Mouse (Mus musculus): ENCODE measurements around the gene Tmem140.

Tmem140 gene

DNA sequence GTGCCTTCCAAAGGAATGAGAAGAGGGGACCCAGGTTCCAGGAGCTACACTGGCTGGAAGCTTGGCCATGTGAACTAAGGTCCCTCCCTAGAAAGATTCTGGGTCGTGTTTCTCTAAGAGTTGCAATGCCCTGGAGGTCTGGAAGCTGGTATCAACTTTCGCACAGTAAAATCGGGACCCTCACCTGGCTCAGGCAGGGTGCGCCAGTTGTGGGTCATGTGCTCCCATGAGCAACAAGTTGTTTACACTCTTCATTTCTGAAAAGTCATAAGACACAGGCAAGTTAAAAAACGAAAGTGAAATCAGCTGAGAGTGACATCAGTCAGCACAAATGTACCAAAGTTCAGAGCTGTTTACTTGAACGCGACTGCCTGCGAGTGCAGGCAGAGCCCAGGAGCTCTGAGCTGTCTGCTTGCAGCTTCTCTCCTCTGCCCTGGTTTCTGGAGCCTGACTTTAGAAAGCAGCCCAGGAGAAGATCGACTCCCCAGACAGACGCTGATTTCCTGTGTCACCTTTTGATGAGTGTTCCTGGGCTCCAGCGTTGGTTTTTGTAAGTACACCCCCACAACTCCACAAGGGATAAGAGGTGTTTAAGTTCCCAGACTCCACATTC is at the start of gene Tmem140:
Gene Tmem140 (plus strand): TSS at position 356 of the 613 bp plus-strand sequence.
- no peak for DNase-seq (ENCODE audit: low spot score in 2 of 2)

- DNase-seq (ENCODE audit: low spot score in 2 of 2), result no peak
Measured at GRCm38 (mm10) chr6:34824406-34824805, 38.5 kb upstream of the Tmem140 start.

DNA sequence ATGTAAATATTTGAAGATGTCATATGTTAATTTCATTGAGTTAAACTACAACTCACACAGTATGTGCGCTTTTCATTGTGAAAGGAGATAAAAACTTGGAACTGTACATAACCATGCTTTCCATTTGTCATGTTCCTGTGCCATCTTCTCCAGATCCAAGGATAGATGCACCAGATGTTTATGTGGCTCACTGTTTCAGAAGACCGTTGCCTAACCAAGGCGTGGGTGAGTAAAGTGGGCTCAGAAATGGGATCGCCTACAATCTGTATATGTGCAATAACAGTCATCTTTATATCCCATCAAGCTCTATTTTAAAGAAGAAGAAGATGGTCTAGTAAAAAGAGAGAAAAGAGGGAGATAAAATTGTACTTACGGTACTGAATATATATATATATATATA is 30.6 kb upstream of the Tmem140 start:
- no peak for DNase-seq (ENCODE audit: low spot score in 2 of 2)

DNA sequence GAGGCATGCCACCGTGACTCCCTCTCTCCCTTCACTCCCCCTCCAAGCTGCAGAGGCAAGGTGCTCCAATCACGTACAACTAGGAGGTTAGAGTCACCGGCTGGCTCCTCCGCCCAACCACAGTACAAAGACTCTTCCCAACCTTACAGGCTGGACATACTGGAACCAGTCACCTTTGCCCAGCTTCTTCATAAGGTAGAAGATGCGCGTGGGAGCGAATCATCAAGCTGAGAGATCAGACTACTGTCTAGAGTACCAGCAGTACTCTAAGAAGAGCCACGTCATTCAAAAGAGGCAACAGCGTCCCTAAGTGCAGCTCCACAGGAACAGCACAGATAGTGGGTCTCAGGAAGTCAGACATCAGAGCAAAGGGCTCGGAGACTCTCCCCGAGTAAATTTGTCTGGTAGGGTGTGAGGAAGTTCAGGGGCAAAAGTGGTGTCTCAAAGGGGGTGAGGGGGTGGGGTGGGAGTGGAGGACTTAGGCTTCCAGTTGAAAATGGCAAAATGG is 1.3 kb upstream of the Tmem140 start:
- no peak for DNase-seq (ENCODE audit: low spot score in 2 of 2)

GRCm38 (mm10) chr6:34862381-34862780 is 565 bp upstream of the Tmem140 start:
- no peak for DNase-seq (ENCODE audit: low spot score in 2 of 2)

GRCm38 (mm10) chr6:34863786-34864514 is 1.0 kb downstream of the Tmem140 start:
- no peak for DNase-seq (ENCODE audit: low spot score in 2 of 2)

DNA sequence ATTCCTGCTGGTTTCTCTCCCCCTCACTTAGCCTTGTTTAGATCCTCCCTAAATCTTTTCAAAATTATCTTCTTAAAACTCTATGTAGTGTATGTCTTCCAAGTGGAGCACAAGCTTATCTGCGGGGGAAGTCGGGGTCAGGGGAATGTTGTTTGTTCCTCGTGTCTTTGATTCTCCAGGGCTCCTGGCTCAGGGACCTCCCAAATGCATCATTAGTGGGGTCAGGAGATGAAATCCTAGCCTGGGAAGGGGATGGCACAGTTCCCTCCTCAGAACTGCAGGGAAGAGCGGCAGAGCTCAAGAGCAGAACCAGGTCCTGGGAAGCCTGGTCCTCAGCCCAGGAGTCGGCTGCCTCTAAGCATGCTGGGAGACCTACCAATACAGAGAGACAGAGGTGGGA is 2.3 kb downstream of the Tmem140 start:
- no peak for DNase-seq (ENCODE audit: low spot score in 2 of 2)

DNA sequence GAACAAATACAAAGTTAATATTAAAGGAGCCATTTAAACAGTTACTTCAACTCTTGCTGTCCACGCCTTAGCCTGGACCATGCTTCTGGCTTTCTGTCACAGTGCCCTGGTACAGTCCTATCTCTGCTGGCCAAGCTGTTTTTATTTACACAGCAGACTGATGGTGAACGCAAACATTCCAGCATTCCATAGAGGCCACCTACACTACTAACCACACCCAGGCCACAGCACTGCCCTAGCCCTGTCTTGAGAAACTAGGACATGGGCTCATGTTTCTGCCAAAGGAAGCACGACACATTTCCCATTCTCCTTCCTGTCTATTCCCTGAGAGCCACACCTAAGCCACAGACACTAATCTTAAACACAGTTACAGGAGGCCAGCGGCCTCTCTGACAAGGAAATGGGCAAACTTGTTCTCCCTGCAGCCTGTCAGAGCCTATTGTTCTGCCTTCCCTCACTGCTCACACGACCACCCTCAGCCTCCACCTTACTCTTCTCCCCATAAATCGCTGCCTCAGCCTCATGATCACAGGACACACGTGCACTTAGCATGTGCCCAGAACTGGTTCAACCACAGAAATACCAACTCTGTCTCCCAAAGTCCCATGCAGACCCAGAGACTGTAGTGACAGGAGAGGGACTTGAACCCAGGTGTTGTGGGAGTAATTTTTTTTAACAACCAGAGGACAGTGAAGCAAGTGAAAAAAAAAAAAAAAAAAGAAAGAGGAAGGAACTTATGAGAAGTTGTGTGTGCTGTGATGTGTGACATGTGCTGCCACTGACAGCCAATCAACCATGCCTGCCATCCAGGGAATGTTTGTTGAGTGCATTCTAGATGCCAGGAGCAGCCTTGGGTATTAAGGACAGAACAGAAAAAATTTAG is 3.0 kb downstream of the Tmem140 start:
- no peak for DNase-seq (ENCODE audit: low spot score in 2 of 2)

- DNase-seq (ENCODE audit: low spot score in 2 of 2), result no peak
Measured at GRCm38 (mm10) chr6:34866786-34867185, 3.8 kb downstream of the Tmem140 start.

GRCm38 (mm10) chr6:34867301-34867994 is 4.5 kb downstream of the Tmem140 start:
- DNase-seq (ENCODE audit: low spot score in 2 of 2), result no peak

- DNase-seq (ENCODE audit: low spot score in 2 of 2), result no peak
Measured at GRCm38 (mm10) chr6:34867995-34868350, 5.0 kb downstream of the Tmem140 start.

DNA sequence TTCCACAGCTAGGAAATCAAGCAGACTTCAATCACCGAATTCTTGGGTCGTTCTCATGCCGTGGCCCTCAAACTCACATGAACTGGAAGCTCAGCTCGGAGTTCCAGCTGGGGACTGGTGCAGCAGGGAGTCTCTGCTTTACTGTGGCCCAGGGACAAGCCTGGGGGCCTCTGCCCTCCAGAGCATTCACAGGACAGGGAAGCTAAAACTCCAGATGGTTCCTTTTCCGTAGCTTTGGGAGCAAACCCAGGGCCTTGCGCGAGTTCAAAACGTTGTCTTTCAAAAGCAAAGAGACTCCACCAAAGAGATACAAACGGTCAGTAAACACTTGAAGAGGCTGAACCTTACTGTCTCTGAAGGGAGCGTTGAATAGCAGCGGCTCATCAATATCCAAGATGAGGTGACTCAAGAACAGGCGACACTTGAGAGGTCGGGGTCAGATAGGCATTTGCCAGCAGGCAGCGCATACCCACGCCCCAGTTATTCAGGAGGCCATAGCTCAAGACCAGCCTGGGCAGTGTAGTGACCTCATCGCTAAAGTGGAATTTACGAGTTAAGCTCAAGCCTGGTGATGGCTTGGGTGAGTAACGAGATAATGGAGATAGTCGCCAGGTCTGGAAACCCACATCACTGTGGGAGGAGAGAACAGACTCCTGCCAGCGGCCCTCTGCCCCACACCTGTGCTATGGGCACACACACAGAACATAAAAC is 5.7 kb downstream of the Tmem140 start:
- DNase-seq (ENCODE audit: low spot score in 2 of 2), result no peak

DNA sequence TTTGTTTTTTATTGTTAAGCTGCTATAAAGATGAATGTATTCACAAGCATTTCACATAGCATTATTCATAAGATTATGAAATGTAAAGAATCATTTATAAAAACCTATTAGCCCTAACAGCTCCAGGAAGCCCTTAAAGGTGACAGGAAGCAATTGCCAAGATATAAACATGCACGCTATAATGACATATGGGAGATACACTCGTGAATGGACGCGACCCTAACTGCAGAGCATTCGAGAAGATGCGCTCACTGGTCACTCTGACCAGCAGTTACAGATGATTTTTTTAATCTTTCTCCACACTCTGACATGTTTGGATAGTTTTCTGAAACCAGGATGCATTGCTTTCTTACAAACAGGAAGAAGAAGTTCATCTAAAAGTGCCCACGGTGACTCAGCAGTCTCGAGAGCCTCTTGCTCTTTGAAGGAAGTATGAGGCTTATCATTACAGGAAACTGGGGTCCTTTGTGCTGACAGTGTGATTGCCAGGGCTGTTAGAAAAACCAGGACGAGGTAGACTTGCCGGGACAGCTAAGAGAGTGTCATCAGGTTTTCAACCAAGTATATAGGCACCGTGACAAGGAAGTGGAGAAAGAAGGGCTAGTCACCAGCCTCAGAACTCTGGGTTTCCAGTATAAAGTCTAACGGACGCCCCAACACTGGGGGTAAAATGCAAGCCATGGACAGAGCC is 6.4 kb downstream of the Tmem140 start:
- no peak for DNase-seq (ENCODE audit: low spot score in 2 of 2)

DNA sequence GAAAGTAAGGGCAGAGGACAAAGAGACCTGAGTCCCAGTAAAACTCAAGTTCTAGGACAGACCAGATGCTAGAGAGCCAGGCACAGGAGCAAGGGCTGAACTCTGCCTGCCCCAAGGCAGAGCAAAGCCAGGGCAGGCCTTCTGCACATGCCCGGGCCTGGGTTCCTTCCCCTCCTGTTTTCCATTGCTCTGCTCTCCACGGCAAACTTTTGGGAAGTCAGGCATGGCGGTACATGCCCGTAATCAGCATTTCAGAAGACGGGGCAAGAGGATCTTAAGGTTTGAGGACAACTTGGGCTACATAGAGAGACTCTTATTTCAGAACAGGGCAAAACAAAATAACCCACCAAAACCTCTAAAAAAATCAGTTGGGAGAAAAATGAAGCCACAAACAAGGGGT is 7.2 kb downstream of the Tmem140 start:
- DNase-seq (ENCODE audit: low spot score in 2 of 2), result no peak

DNA sequence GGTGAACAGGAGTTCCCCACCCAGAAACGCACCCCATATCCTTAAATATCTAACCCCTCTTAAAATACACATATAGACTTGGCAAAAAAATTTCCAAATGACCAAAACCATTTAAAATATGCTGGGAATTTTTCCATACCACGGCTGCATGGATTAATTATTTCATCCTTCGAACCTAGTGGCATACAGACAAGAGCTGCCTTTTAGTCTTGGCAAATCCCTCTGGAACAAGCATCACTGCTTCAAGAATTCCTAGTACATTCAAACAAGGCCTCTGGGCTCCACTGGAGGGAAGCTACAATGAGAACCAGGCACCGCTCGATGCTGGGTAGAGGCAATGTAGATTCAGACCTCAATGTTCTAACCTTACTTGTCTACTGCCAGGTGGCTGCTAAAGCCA is 7.8 kb downstream of the Tmem140 start:
- DNase-seq (ENCODE audit: low spot score in 2 of 2), result no peak

- DNase-seq (ENCODE audit: low spot score in 2 of 2), result no peak
Measured at GRCm38 (mm10) chr6:34871929-34872328, 9.0 kb downstream of the Tmem140 start.

- no peak for DNase-seq (ENCODE audit: low spot score in 2 of 2)
Measured at GRCm38 (mm10) chr6:34872871-34873270, 9.9 kb downstream of the Tmem140 start.

- no peak for DNase-seq (ENCODE audit: low spot score in 2 of 2)
Measured at GRCm38 (mm10) chr6:34874101-34874921, 11.4 kb downstream of the Tmem140 start.

DNA sequence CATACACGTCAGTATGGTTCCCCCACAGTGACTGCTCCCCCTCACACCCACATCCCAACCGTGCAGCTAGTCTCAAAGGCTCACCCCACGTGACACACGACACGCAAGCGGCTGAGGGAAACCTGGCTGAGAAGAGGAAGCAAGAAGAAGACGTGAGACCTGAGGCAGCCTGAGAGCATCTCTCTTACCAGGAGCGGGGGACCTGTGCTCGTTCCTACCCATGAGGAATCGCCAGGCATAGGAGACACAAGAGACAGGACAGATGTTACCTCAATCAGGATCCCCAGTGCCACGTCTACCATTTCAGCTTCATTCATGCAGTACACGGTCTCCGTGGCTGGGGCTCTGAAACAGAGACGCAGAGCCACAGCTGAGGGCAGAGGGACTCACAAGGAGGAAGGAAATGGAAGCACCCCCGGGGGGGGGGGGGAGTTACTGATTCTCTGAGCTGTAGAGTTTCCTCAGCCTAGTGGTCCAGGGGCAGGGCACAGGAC is 12.4 kb downstream of the Tmem140 start:
- no peak for DNase-seq (ENCODE audit: low spot score in 2 of 2)

Data from frontal cortex, postnatal 25 days (tissue).